Mouse (Mus musculus): ENCODE data around the gene Cdk14.

DNA sequence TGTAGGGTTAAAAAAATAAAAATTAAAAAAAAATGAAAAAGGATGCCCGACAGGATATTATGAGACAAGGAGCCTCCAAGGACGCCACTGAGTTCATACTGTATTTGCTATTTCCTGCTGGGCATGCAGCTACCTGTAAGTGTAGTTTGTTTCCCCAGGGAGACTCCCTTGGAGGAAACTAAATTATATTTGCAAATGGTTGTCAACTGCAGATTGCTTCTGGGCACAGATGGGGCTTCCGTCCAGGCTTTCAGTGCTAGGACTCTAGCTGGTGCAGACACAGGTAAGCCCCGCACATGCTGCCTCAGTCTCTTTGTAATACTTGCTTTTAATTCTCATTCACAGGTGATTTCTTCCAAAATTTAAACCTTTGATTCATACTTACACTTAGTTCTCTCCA is 378.6 kb downstream of the Cdk14 start:
- TF ChIP-seq EP300 (IDR thresholded peaks at IDR 0.05): no peak
- no peak for TF ChIP-seq CTCF (IDR thresholded peaks at IDR 0.05)
